Mouse (Mus musculus): Measurements from ENCODE around the gene Zxdb. TPM values are rescaled to one million over a fixed set of nuclear protein-coding genes. Genes with fewer than 3 reads are reported as not detected.

Zxdb gene
- polyA plus RNA-seq, 1 experiment from 2014 or later = 1.7 TPM

DNA sequence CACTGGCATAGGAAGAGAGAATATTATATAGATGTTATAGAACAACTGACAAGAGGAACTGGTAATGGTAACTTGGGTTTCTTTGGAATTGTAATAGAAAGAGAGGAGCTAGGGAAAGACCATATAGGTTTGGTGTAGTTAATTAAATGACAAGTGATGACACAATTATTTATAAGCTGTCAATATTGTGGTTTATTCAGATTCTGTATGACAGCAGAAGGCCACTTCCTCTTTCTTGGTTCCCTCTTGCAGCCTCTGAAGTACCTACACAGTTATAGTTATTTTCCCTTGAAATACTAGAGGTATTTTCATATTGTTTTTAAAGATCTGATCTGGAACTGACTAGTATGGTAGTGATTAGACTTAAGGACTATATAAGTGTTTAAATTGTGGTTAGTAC, 7.2 kb downstream of the Zxdb start:
- Histone ChIP-seq H3K4me2 (replicated peaks; ENCODE audit: low read depth) (no peak overlapping the region), H3K9ac (ENCODE audit: low read depth, low read length) (no peak overlapping the region), H3K4me1 (replicated peaks; ENCODE audit: control insufficient read depth, insufficient read depth, low read length) (no peaks in the 10 kb centered on the region), H3K27me3 (replicated peaks; ENCODE audit: control insufficient read depth, insufficient read depth, low read length) (no peaks in the 10 kb centered on the region), H3K9me3 (ENCODE audit: control insufficient read depth) (no peaks in the 10 kb centered on the region), H3K4me3 (ENCODE audit: low read depth, low read length) (no peak overlapping the region), H3K36me3 (ENCODE audit: control insufficient read depth, insufficient read depth) (no peaks in the 10 kb centered on the region), H3K27ac (ENCODE audit: low read depth, low read length) (no peak overlapping the region)
- ATAC-seq = no peak
- TF ChIP-seq CTCF (IDR thresholded peaks at IDR 0.05; ENCODE audit: low read depth) = no peak

DNA sequence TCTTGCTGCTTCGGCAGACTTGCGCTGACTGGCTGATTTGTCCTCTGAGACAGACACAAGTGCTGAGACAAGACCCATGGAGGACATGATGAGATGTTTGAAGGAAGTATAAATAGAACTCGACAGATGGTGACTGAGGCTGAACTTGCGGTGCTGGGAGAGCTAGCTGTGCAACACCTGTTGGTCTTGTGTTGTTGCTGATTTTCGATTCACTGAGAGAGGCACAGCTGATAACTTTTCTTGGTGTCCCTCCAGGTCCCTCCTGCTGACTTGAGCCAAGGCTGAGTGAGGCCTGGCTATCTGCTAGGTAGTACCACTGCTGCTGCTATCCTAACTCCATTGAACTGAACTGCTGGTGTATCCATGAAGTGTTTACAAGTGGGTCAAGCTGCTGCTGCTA, 29.4 kb downstream of the Zxdb start:
- ATAC-seq = no peak
- Histone ChIP-seq H3K27me3 (replicated peaks; ENCODE audit: control insufficient read depth, insufficient read depth, low read length) (no peaks in the 10 kb centered on the region), H3K4me3 (ENCODE audit: low read depth, low read length) (no peak overlapping the region), H3K9me3 (ENCODE audit: control insufficient read depth) (no peaks in the 10 kb centered on the region), H3K9ac (ENCODE audit: low read depth, low read length) (no peak overlapping the region), H3K36me3 (ENCODE audit: control insufficient read depth, insufficient read depth) (no peaks in the 10 kb centered on the region), H3K4me1 (replicated peaks; ENCODE audit: control insufficient read depth, insufficient read depth, low read length) (no peaks in the 10 kb centered on the region), H3K27ac (ENCODE audit: low read depth, low read length) (no peak overlapping the region), H3K4me2 (replicated peaks; ENCODE audit: low read depth) (no peak overlapping the region)
- TF ChIP-seq CTCF (IDR thresholded peaks at IDR 0.05; ENCODE audit: low read depth) = no peak
- 79% methylated on average over 5 of the region's 5 CpGs for WGBS

DNA sequence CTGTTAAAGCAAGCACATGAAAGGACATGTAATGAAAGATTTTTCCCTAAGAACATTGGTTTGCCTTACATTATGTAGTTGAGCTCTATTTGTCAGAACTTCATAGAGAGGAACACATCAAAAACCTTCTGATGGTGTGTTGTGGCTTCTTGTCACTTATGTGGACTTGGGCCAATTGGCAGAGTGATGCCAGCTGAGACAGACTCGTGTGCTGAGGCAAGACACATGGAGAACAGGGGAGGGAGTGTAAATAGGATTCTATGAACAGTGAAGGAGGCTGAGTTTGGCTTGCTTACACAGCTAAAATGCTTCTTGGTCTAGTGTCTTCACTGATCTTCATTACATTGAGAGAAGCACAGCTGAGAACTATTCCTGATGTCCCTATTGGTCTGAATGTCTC, 35.6 kb downstream of the Zxdb start:
- H3K9ac ChIP-seq (ENCODE audit: low read depth, low read length) = no peak overlapping the region
- TF ChIP-seq CTCF (IDR thresholded peaks at IDR 0.05; ENCODE audit: low read depth) = no peak
- H3K4me3 ChIP-seq (ENCODE audit: low read depth, low read length) = no peak overlapping the region
- no peaks in the 10 kb centered on the region for H3K9me3 ChIP-seq (ENCODE audit: control insufficient read depth)
- WGBS = 9% methylated on average over 1 of the region's 1 CpGs
- H3K36me3 ChIP-seq (ENCODE audit: control insufficient read depth, insufficient read depth) = no peaks in the 10 kb centered on the region
- no peak for ATAC-seq
- H3K27ac ChIP-seq (ENCODE audit: low read depth, low read length) = no peak overlapping the region
- no peaks in the 10 kb centered on the region for H3K27me3 ChIP-seq (replicated peaks; ENCODE audit: control insufficient read depth, insufficient read depth, low read length)
- H3K4me1 ChIP-seq (replicated peaks; ENCODE audit: control insufficient read depth, insufficient read depth, low read length) = no peaks in the 10 kb centered on the region
- H3K4me2 ChIP-seq (replicated peaks; ENCODE audit: low read depth) = no peak overlapping the region

DNA sequence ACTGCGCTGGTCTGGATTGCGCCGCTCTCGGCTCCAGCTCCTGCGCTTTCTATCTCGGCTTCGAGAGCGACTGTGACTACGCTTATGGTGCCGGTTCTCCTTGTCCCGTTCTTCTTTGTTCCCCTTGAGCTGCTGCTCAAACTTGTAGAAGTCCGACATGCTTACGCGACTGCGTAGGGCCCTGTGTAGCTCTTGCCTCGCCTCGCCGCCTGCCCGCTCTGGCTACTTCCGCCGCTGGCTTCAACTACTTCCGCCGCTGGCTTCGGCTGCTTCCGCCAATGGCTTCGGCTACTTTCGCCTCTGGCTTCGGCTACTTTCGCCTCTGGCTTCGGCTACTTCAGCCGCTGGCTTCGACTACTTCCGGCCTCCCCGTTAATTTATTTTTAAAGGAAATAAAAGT, 49.5 kb downstream of the Zxdb start:
- TF ChIP-seq CTCF (IDR thresholded peaks at IDR 0.05; ENCODE audit: low read depth) = no peak
- WGBS = 95% methylated on average over 34 of the region's 34 CpGs
- ATAC-seq = no peak
- no peaks in the 10 kb centered on the region for H3K27me3 ChIP-seq (replicated peaks; ENCODE audit: control insufficient read depth, insufficient read depth, low read length)
- no peaks in the 10 kb centered on the region for H3K36me3 ChIP-seq (ENCODE audit: control insufficient read depth, insufficient read depth)
- no peak overlapping the region for H3K27ac ChIP-seq (ENCODE audit: low read depth, low read length)
- no peaks in the 10 kb centered on the region for H3K9me3 ChIP-seq (ENCODE audit: control insufficient read depth)
- no peak overlapping the region for H3K4me2 ChIP-seq (replicated peaks; ENCODE audit: low read depth)
- no peak overlapping the region for H3K4me3 ChIP-seq (ENCODE audit: low read depth, low read length)
- no peak overlapping the region for H3K9ac ChIP-seq (ENCODE audit: low read depth, low read length)
- no peaks in the 10 kb centered on the region for H3K4me1 ChIP-seq (replicated peaks; ENCODE audit: control insufficient read depth, insufficient read depth, low read length)

Other genes with a start within 250 kb of the Zxdb start
- 121 TPM in 2 replicates for gene Maged1, start 182.4 kb upstream of the Zxdb start, polyA plus RNA-seq (2015; fragmentation: Nextera tagmentation; extraction: Ambion mirVana)
- 1.4 and 1.5 TPM in 2 replicates for gene Gspt2, start 88.5 kb upstream of the Zxdb start, polyA plus RNA-seq (2015; fragmentation: Nextera tagmentation; extraction: Ambion mirVana)

Measured in intestine, postnatal 0 days (tissue).